Mouse (Mus musculus): ENCODE measurements at regions not wholly inside any gene's neighbourhood (a gene's known extent, or its start where the extent isn't known, plus 50 kb on each side); places are given as distances from the start of the nearest gene placed in this dataset.

DNA sequence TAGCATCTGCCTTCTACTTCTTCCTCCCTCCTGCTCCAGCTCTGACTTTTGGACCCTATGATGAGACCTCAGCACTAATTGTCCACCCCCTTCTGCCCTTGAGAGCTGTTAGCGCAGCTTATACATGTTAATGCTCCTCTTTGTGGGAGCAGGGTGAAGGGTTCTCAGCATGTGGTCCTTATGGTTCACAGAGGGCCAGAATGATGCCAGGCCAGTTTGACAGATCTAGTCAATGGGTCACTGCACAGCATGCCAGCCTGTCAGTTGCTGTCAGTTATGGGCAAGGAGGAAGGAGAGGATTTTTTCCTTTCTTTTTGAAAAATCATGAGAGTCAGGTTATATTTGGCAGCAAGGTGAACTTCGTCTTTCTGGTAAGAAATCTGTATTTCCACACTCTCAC, 68.4 kb downstream of the 4931417E11Rik start:
- Histone ChIP-seq H3K4me1 (replicated peaks; ENCODE audit: control insufficient read depth, insufficient read depth, low read length) (no peaks in the 10 kb centered on the region), H3K4me3 (replicated peaks; ENCODE audit: low read length) (no peak overlapping the region), H3K36me3 (replicated peaks; ENCODE audit: control insufficient read depth, insufficient read depth) (no peaks in the 10 kb centered on the region), H3K4me2 (replicated peaks) (no peak overlapping the region), H3K9me3 (ENCODE audit: control insufficient read depth, low read length) (no peaks in the 10 kb centered on the region), H3K27me3 (ENCODE audit: control insufficient read depth, insufficient read depth, low read length) (no peaks in the 10 kb centered on the region), H3K9ac (no peak overlapping the region), H3K27ac (no peak overlapping the region)
- ATAC-seq (ENCODE audit: low FRiP score) (no peak), DNase-seq (ENCODE audit: low spot score) (no peak)
- WGBS, result 74% methylated on average over 2 of the region's 2 CpGs

DNA sequence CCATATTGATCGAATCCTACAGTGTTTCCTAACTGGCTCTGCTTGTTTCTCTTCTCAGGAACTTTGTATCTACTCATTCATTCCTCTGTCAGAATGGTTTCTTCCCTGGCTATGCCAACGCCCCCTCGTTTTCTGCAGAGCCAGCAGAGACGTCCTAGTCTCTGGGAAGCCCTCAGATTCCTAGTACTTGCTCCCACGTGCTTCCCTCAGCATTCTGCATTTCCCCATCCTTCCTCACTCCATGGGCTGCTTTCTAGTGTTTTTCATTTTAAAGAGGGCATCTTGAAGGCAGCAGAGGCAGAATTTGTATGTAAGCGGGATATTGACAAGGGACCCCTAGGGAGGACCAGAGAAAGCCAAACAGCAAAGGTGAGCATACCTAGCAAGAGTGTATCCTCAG, 80.2 kb downstream of the 4931417E11Rik start:
- Histone ChIP-seq H3K27me3 (ENCODE audit: control insufficient read depth, insufficient read depth, low read length) (no peaks in the 10 kb centered on the region), H3K4me2 (replicated peaks) (no peak overlapping the region), H3K4me3 (replicated peaks; ENCODE audit: low read length) (no peak overlapping the region), H3K27ac (no peak overlapping the region), H3K9me3 (ENCODE audit: control insufficient read depth, low read length) (no peaks in the 10 kb centered on the region), H3K36me3 (replicated peaks; ENCODE audit: control insufficient read depth, insufficient read depth) (no peaks in the 10 kb centered on the region), H3K4me1 (replicated peaks; ENCODE audit: control insufficient read depth, insufficient read depth, low read length) (no peaks in the 10 kb centered on the region), H3K9ac (no peak overlapping the region)
- no peak for DNase-seq (ENCODE audit: low spot score)
- WGBS, result 72% methylated on average over 6 of the region's 6 CpGs
- ATAC-seq (ENCODE audit: low FRiP score), result no peak

DNA sequence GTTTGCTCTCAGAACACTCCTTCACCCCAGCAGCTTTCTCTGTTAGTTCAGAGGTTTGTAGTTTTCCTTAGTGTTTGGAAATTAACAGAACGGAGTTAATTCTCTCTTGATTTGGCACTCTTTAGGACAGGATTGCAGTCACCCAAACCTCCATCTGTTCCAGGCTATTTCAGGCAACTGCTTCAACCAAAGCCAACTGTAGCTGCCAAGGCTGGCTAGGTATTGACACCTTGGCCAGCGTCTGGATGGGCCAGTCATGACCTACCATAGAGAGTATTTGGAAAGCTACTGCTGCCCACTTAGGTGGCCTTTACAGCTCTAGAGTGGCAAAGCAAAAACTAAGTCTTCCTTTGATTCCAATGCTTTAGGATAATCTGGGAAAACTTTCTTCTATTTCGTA, 83.2 kb downstream of the 4931417E11Rik start:
- no peak for DNase-seq (ENCODE audit: low spot score)
- H3K36me3 ChIP-seq (replicated peaks; ENCODE audit: control insufficient read depth, insufficient read depth), result no peaks in the 10 kb centered on the region
- WGBS, result 91% methylated on average over 3 of the region's 3 CpGs
- no peak for ATAC-seq (ENCODE audit: low FRiP score)
- H3K9me3 ChIP-seq (ENCODE audit: control insufficient read depth, low read length), result no peaks in the 10 kb centered on the region
- no peaks in the 10 kb centered on the region for H3K27me3 ChIP-seq (ENCODE audit: control insufficient read depth, insufficient read depth, low read length)
- no peak overlapping the region for H3K4me2 ChIP-seq (replicated peaks)
- no peaks in the 10 kb centered on the region for H3K4me1 ChIP-seq (replicated peaks; ENCODE audit: control insufficient read depth, insufficient read depth, low read length)
- H3K9ac ChIP-seq, result no peak overlapping the region
- H3K27ac ChIP-seq, result no peak overlapping the region
- H3K4me3 ChIP-seq (replicated peaks; ENCODE audit: low read length), result no peak overlapping the region

DNA sequence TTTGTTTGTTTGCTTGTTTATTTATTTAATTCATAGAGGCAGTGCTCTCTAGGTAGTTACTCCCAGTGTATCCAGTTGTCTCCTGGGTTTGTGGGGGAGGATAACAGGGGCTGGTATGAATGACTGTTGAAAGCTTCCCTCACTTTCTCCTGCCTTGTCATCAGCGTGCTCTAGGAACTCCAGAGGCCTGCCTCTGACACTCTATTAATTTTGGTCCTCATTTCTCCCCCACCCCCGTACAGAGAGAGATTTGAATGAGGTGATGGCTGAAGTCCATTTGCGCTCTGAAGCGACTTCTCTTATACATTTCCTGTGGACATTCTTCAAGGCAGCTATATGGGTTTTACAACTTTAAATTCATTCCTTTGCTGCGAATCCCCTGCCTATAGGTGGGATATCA, 89.6 kb downstream of the 4931417E11Rik start:
- no peak overlapping the region for H3K27ac ChIP-seq
- H3K4me1 ChIP-seq (replicated peaks; ENCODE audit: control insufficient read depth, insufficient read depth, low read length), result no peaks in the 10 kb centered on the region
- ATAC-seq (ENCODE audit: low FRiP score) (no peak), DNase-seq (ENCODE audit: low spot score) (no peak)
- WGBS, result 87% methylated on average over 5 of the region's 5 CpGs
- H3K27me3 ChIP-seq (ENCODE audit: control insufficient read depth, insufficient read depth, low read length), result no peaks in the 10 kb centered on the region
- no peak overlapping the region for H3K4me2 ChIP-seq (replicated peaks)
- H3K9ac ChIP-seq, result no peak overlapping the region
- H3K4me3 ChIP-seq (replicated peaks; ENCODE audit: low read length), result no peak overlapping the region
- 0 out of 2 replicates have a peak, but pooled peaks cover 4% of the 10 kb centered on the region for H3K9me3 ChIP-seq (ENCODE audit: control insufficient read depth, low read length)
- H3K36me3 ChIP-seq (replicated peaks; ENCODE audit: control insufficient read depth, insufficient read depth), result no peaks in the 10 kb centered on the region

DNA sequence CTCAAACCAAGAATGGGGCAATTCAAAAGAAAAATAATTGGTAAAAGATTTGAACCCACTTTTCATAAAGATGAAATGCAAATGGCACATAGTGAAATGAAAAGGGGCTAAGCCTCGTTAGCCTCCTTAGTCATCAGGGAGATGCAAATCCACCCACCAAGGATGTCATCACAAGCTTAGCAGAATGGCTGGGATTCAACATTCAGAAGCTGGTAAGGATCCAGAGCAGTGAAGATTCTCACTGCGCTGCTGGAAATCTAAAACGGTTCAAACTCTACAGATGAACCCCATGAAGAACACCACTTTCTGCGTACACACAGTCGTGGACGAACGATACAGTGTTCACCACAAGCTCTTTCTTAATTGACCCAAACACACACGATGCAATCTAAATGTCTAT, 91.6 kb downstream of the 4931417E11Rik start:
- 0 out of 2 replicates have a peak, but pooled peaks cover 4% of the 10 kb centered on the region for H3K9me3 ChIP-seq (ENCODE audit: control insufficient read depth, low read length)
- no peaks in the 10 kb centered on the region for H3K36me3 ChIP-seq (replicated peaks; ENCODE audit: control insufficient read depth, insufficient read depth)
- 90% methylated on average over 8 of the region's 8 CpGs for WGBS
- H3K27me3 ChIP-seq (ENCODE audit: control insufficient read depth, insufficient read depth, low read length), result no peaks in the 10 kb centered on the region
- no peak overlapping the region for H3K4me2 ChIP-seq (replicated peaks)
- H3K4me1 ChIP-seq (replicated peaks; ENCODE audit: control insufficient read depth, insufficient read depth, low read length), result no peaks in the 10 kb centered on the region
- H3K4me3 ChIP-seq (replicated peaks; ENCODE audit: low read length), result no peak overlapping the region
- DNase-seq (ENCODE audit: low spot score), result no peak
- no peak for ATAC-seq (ENCODE audit: low FRiP score)
- H3K9ac ChIP-seq, result no peak overlapping the region
- H3K27ac ChIP-seq, result no peak overlapping the region

DNA sequence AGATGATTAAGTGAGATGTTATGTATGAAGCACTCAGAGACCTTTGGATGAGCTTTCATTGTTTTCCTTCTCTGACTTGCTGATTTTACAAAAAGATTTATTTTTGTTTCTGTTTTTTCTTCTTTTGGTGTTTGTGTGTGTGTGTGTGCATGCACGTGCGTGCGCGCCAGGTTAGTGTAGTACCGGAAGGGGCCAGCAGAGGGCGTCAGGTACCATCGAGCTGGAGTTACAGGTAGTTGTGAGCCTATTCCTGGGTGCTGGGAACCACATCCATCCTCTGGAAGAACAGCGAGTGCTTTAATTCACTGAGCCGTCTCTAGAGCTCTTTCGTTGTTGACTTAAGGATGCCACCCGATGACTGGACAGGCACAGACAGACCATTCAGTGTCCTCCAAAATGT, 93.2 kb downstream of the 4931417E11Rik start:
- Histone ChIP-seq H3K36me3 (replicated peaks; ENCODE audit: control insufficient read depth, insufficient read depth) (no peaks in the 10 kb centered on the region), H3K27ac (no peak overlapping the region), H3K4me1 (replicated peaks; ENCODE audit: control insufficient read depth, insufficient read depth, low read length) (no peaks in the 10 kb centered on the region), H3K4me2 (replicated peaks) (no peak overlapping the region), H3K4me3 (replicated peaks; ENCODE audit: low read length) (no peak overlapping the region), H3K27me3 (ENCODE audit: control insufficient read depth, insufficient read depth, low read length) (no peaks in the 10 kb centered on the region), H3K9ac (no peak overlapping the region), H3K9me3 (ENCODE audit: control insufficient read depth, low read length) (0 out of 2 replicates have a peak, but pooled peaks cover 4% of the 10 kb centered on the region)
- DNase-seq (ENCODE audit: low spot score) (no peak), ATAC-seq (ENCODE audit: low FRiP score) (no peak)
- whole genome bisulfite sequencing, result 96% methylated on average over 11 of the region's 11 CpGs

DNA sequence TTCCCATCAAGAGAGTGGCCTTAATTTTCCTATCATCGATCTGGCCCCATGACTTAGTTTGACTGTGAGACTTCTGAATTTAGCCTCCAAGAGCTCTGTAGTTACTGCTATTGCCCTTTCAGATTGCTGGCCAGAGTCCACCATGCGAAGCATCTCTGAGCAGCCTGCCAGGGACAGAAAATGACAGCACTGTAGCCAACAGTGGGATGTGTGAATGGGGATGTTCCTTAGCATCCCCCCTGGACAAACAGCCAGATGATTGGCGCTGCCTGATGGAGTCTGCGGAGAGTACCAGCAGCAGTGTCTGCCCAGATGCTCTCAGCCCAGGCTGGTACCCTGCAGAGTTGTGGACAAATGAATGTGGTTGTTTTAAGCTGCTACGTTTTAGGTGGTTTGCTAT, 96.6 kb downstream of the 4931417E11Rik start:
- Histone ChIP-seq H3K9me3 (ENCODE audit: control insufficient read depth, low read length) (0 out of 2 replicates have a peak, but pooled peaks cover 4% of the 10 kb centered on the region), H3K27me3 (ENCODE audit: control insufficient read depth, insufficient read depth, low read length) (no peaks in the 10 kb centered on the region), H3K36me3 (replicated peaks; ENCODE audit: control insufficient read depth, insufficient read depth) (no peaks in the 10 kb centered on the region), H3K4me1 (replicated peaks; ENCODE audit: control insufficient read depth, insufficient read depth, low read length) (no peaks in the 10 kb centered on the region), H3K27ac (no peak overlapping the region), H3K4me3 (replicated peaks; ENCODE audit: low read length) (no peak overlapping the region), H3K9ac (no peak overlapping the region), H3K4me2 (replicated peaks) (no peak overlapping the region)
- no peak for DNase-seq (ENCODE audit: low spot score)
- ATAC-seq (ENCODE audit: low FRiP score), result no peak
- 66% methylated on average over 5 of the region's 5 CpGs for WGBS

DNA sequence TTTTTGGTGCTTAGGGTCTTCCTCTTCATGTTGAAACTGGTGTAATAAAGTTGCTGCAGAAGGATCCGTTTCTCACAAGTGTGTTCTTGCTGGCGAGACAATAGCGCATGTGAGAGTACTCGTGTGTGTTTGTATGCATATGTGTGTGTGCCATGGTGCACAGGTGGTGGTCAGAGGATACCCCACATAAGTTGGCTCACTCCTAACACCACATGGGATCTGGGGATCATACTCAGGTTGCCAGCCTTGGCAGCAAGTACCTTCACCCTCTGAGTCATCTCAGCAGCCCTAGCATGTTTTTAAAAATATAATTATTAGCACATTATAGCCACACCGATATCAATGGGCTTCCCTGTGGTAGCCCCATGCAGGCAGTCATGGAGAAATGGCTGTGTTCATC, 97.6 kb downstream of the 4931417E11Rik start:
- DNase-seq (ENCODE audit: low spot score) (no peak), ATAC-seq (ENCODE audit: low FRiP score) (no peak)
- Histone ChIP-seq H3K27ac (no peak overlapping the region), H3K4me2 (replicated peaks) (no peak overlapping the region), H3K4me3 (replicated peaks; ENCODE audit: low read length) (no peak overlapping the region), H3K4me1 (replicated peaks; ENCODE audit: control insufficient read depth, insufficient read depth, low read length) (no peaks in the 10 kb centered on the region), H3K9ac (no peak overlapping the region), H3K27me3 (ENCODE audit: control insufficient read depth, insufficient read depth, low read length) (no peaks in the 10 kb centered on the region), H3K9me3 (ENCODE audit: control insufficient read depth, low read length) (0 out of 2 replicates have a peak, but pooled peaks cover 4% of the 10 kb centered on the region), H3K36me3 (replicated peaks; ENCODE audit: control insufficient read depth, insufficient read depth) (no peaks in the 10 kb centered on the region)
- 94% methylated on average over 5 of the region's 5 CpGs for WGBS

DNA sequence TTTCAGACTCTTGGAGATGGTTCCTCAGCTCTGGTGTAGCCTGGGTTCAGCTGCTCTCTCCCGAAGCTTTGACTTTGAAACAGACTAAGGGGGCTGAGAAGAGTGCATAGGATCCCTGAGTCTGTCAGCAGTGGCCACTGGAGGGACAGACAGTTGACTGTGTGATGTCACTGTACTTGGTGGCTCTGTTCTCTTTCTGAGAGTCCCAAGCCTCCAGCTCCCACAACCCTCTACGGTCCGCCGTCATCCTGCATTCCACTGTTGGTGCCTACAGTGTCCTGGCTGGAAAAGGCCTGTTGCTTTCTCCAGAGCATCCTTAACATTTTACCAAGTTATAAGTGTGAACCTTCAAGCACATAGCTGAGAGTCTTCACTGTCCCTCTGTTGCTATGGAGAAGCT, 98.6 kb downstream of the 4931417E11Rik start:
- WGBS, result 95% methylated on average over 4 of the region's 4 CpGs
- ATAC-seq (ENCODE audit: low FRiP score) (no peak), DNase-seq (ENCODE audit: low spot score) (no peak)
- no peak overlapping the region for H3K9ac ChIP-seq
- no peak overlapping the region for H3K4me3 ChIP-seq (replicated peaks; ENCODE audit: low read length)
- H3K27ac ChIP-seq, result no peak overlapping the region
- no peaks in the 10 kb centered on the region for H3K9me3 ChIP-seq (ENCODE audit: control insufficient read depth, low read length)
- H3K27me3 ChIP-seq (ENCODE audit: control insufficient read depth, insufficient read depth, low read length), result no peaks in the 10 kb centered on the region
- H3K4me1 ChIP-seq (replicated peaks; ENCODE audit: control insufficient read depth, insufficient read depth, low read length), result no peaks in the 10 kb centered on the region
- H3K36me3 ChIP-seq (replicated peaks; ENCODE audit: control insufficient read depth, insufficient read depth), result no peaks in the 10 kb centered on the region
- no peak overlapping the region for H3K4me2 ChIP-seq (replicated peaks)

DNA sequence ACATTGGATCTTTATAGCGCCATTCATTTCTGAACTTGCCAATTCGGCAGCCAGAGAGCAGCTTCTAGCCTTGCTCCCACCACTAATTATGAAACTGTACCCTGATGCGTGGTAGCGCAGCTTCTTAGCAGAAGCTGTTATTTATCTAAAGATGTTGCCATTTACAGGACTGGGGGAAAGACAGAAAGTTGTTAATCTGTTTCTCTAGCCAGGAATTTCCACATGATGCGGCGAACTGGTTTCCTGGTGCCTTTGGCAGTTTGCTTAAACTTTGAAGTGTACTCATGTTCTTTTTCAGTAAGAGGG, 100.7 kb downstream of the 4931417E11Rik start:
- H3K4me3 ChIP-seq (replicated peaks; ENCODE audit: low read length), result no peak overlapping the region
- 24% methylated on average over 6 of the region's 6 CpGs for WGBS
- DNase-seq (ENCODE audit: low spot score), result no peak

More for the DNA sequence above, 100.7 kb downstream of the 4931417E11Rik start:
- Histone ChIP-seq H3K9ac (no peak overlapping the region), H3K27ac (no peak overlapping the region), H3K27me3 (ENCODE audit: control insufficient read depth, insufficient read depth, low read length) (no peaks in the 10 kb centered on the region), H3K9me3 (ENCODE audit: control insufficient read depth, low read length) (no peaks in the 10 kb centered on the region), H3K4me2 (replicated peaks) (peak overlapping the region; percentile 41), H3K4me1 (replicated peaks; ENCODE audit: control insufficient read depth, insufficient read depth, low read length) (no peaks in the 10 kb centered on the region), H3K36me3 (replicated peaks; ENCODE audit: control insufficient read depth, insufficient read depth) (no peaks in the 10 kb centered on the region)
- no peak for ATAC-seq (ENCODE audit: low FRiP score)

Measured in hindbrain, embryonic 14.5 days (tissue).